Mouse (Mus musculus): Measurements from ENCODE around the gene Trim15. TPM values are rescaled to one million over a fixed set of nuclear protein-coding genes. Genes with fewer than 3 reads are reported as not detected.

The Trim15 gene
- total and polyA plus RNA-seq, 3 experiments = 0.07 TPM; not detected in 2

DNA sequence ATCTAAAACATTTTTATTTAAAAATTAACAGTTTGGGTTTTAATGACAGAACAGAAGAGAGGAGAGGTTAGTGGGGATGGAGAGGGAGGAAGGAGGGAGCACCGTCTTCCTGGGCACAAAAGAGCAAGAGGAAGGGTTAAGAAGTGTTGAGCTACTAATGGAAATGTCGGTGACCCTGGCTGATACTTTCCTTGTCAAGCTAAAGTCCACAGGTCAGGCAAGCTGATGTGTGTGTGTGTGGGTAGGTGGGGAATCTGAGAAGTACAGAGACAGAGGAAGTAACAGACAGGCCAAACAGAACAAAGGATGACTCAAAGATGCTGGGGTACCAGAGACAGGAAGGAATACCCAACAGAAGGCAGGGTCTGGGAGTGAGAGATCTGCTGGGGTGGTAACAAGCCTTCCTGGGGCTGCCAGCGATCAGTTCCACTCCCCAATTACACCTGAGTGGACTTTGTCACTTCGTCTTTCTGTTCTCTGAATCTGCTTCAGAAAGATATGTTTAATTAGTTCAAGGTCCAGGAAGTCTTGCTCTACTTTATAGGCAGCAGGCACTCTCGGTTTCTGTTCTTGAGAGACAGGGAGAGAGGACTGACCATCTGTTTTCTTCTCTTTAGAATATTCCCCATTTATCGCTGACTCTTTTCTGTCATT, 30.7 kb upstream of the Trim15 start, which contains the start of gene Trim31:
Gene Trim31, plus strand, starts transcription at position 567 of the 654 bp plus-strand sequence.
- peaks cover 0 to 11% of the 10 kb centered on the region in 2 experiments; a peak in 2 of 4 replicates for H3K4me1 ChIP-seq (ENCODE audit: control insufficient read depth in 1 of 2, insufficient read depth in 2 of 2, low read length in 2 of 2)
- H3K4me3 ChIP-seq (ENCODE audit: control insufficient read depth in 1 of 2, insufficient read depth in 1 of 2, low read depth in 2 of 2, low read length in 2 of 2) = no peak within 1 kb of the TSS
- no peaks in the 10 kb centered on the region for H3K79me2 ChIP-seq (ENCODE audit: control insufficient read depth, insufficient read depth, low read length, poor library complexity)
- H3K27me3 ChIP-seq (ENCODE audit: control insufficient read depth in 1 of 2, insufficient read depth in 2 of 2, low read length in 2 of 2) = no peaks in the 10 kb centered on the region; a peak in 2 of 4 replicates
- DNase-seq (ENCODE audit: low read depth, low spot score) = no peak
- TF ChIP-seq GABPA (IDR thresholded peaks at IDR 0.05; ENCODE audit: low read depth, low read length) (no peak), CTCF (IDR thresholded peaks at IDR 0.05 in 2 of 3, conservative IDR thresholded peaks at IDR 0.05 in 1 of 3; ENCODE audit: control insufficient read depth in 1 of 3, insufficient read depth in 1 of 3, low read depth in 2 of 3, low read length in 3 of 3, poor library complexity in 1 of 3, severe bottlenecking in 1 of 3) (no peak), USF2 (IDR thresholded peaks at IDR 0.05; ENCODE audit: borderline replicate concordance in 1 of 2, insufficient read depth in 1 of 2, low read depth in 1 of 2, low read length in 2 of 2) (no peak), MXI1 (IDR thresholded peaks at IDR 0.05; ENCODE audit: low read depth, low read length) (no peak), ELF1 (IDR thresholded peaks at IDR 0.05; ENCODE audit: low read depth, low read length) (no peak), E2F4 (IDR thresholded peaks at IDR 0.05; ENCODE audit: borderline replicate concordance, low read depth, low read length) (no peak), POLR2A (IDR thresholded peaks at IDR 0.05; ENCODE audit: control insufficient read depth in 1 of 2, insufficient read depth in 1 of 2, low read depth in 1 of 2, low read length in 2 of 2, poor library complexity in 1 of 2) (no peak), JUND (IDR thresholded peaks at IDR 0.05; ENCODE audit: low read depth, low read length) (no peak), KAT2A (conservative IDR thresholded peaks at IDR 0.05; ENCODE audit: low read depth, low read length) (no peak), ZNF384 (IDR thresholded peaks at IDR 0.05; ENCODE audit: low read depth, low read length) (no peak), EP300 (IDR thresholded peaks at IDR 0.05; ENCODE audit: low read depth in 1 of 2, low read length in 2 of 2) (no peak), MAX (IDR thresholded peaks at IDR 0.05; ENCODE audit: low read length) (no peak), TAL1 (IDR thresholded peaks at IDR 0.05; ENCODE audit: low read length) (no peak), MYB (IDR thresholded peaks at IDR 0.05; ENCODE audit: low read depth, low read length) (no peak), TBP (IDR thresholded peaks at IDR 0.05; ENCODE audit: low read depth, low read length) (no peak), UBTF (IDR thresholded peaks at IDR 0.05; ENCODE audit: borderline replicate concordance, insufficient read depth, low read depth, low read length) (no peak), POLR2AphosphoS2 (IDR thresholded peaks at IDR 0.05; ENCODE audit: low read length) (no peak), MAZ (IDR thresholded peaks at IDR 0.05; ENCODE audit: low read depth, low read length) (no peak), SIN3A (IDR thresholded peaks at IDR 0.05; ENCODE audit: low read length) (no peak)
- H3K9me3 ChIP-seq (replicated peaks; ENCODE audit: insufficient read depth, low read length) = no peaks in the 10 kb centered on the region
- H3K27ac ChIP-seq (ENCODE audit: control insufficient read depth, low read depth, low read length) = no peak within 1 kb of the TSS
- peaks cover 0 to 12% of the 10 kb centered on the region in 2 experiments; a peak in 2 of 4 replicates for H3K36me3 ChIP-seq (ENCODE audit: control insufficient read depth in 1 of 2, insufficient read depth in 2 of 2, low read length in 2 of 2)
- no peak within 1 kb of the TSS for H3K9ac ChIP-seq (ENCODE audit: control insufficient read depth, low read depth, low read length, poor library complexity, severe bottlenecking)

DNA sequence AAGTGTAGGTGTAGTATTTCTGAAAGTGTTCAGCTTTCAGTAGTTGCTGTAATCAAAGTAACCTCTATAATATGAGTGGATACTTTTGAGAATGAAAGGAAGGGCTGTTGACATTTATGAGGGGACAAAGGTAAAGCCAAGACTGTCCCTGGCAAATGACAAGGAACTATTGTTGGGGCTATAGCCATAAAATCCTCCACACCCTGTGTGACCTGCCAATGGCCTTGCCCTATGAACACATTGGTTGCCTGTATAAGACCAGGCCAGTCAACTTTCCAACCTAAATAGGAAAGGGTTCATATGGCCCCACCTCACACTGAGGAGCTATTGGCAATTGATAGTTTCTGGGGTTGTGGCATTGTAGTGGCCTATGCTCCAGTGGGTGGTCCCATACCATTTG, 30.1 kb upstream of the Trim15 start:
- no peak overlapping the region for H3K4me3 ChIP-seq (ENCODE audit: control insufficient read depth in 1 of 2, insufficient read depth in 1 of 2, low read depth in 2 of 2, low read length in 2 of 2)
- no peak overlapping the region for H3K27ac ChIP-seq (ENCODE audit: control insufficient read depth, low read depth, low read length)
- no peaks in the 10 kb centered on the region for H3K79me2 ChIP-seq (ENCODE audit: control insufficient read depth, insufficient read depth, low read length, poor library complexity)
- no peaks in the 10 kb centered on the region for H3K9me3 ChIP-seq (replicated peaks; ENCODE audit: insufficient read depth, low read length)
- no peaks in the 10 kb centered on the region; a peak in 2 of 4 replicates for H3K27me3 ChIP-seq (ENCODE audit: control insufficient read depth in 1 of 2, insufficient read depth in 2 of 2, low read length in 2 of 2)
- no peak for DNase-seq (ENCODE audit: low read depth, low spot score)
- TF ChIP-seq EP300 (IDR thresholded peaks at IDR 0.05; ENCODE audit: low read depth in 1 of 2, low read length in 2 of 2) (no peak), POLR2AphosphoS5 (IDR thresholded peaks at IDR 0.05; ENCODE audit: borderline replicate concordance, low read depth, low read length) (no peak), SIN3A (IDR thresholded peaks at IDR 0.05; ENCODE audit: low read length) (no peak), TBP (IDR thresholded peaks at IDR 0.05; ENCODE audit: low read depth, low read length) (no peak), MYB (IDR thresholded peaks at IDR 0.05; ENCODE audit: low read depth, low read length) (no peak), MEF2A (IDR thresholded peaks at IDR 0.05; ENCODE audit: extremely low read depth, insufficient replicate concordance, low read depth, low read length, poor library complexity, severe bottlenecking) (no peak), MYC (IDR thresholded peaks at IDR 0.05; ENCODE audit: low read depth, low read length) (no peak)
- peaks cover 0 to 12% of the 10 kb centered on the region in 2 experiments; a peak in 2 of 4 replicates for H3K4me1 ChIP-seq (ENCODE audit: control insufficient read depth in 1 of 2, insufficient read depth in 2 of 2, low read length in 2 of 2)
- no peak overlapping the region for H3K9ac ChIP-seq (ENCODE audit: control insufficient read depth, low read depth, low read length, poor library complexity, severe bottlenecking)
- H3K36me3 ChIP-seq (ENCODE audit: control insufficient read depth in 1 of 2, insufficient read depth in 2 of 2, low read length in 2 of 2) = peaks cover 0 to 14% of the 10 kb centered on the region in 2 experiments; a peak in 2 of 4 replicates
